In genomic region chr9:103092248-103092647, GRCm38 (mm10) we compare ENCODE assay signal across 8 mouse cellular contexts. TPM values are rescaled to one million over a fixed set of nuclear protein-coding genes. Genes with fewer than 3 reads are reported as not detected.
DNase-seq lines count a peak whose midpoint lies in the region; ATAC-seq and TF ChIP-seq lines count a peak whose summit lies in the region.

No protein-coding gene starts in this region.

- peak; percentile 63 for TF ChIP-seq POLR2A in cerebellum, adult 2 months (IDR thresholded peaks at IDR 0.05; ENCODE audit: borderline replicate concordance, insufficient read depth, low read length)

- peak; percentile 55 for DNase-seq in MN1 (ENCODE audit: low spot score)
- peak; percentile 84 to 90 for DNase-seq in cerebellum, adult 2 months
- DNase-seq in heart, postnatal 36 days: peak; percentile 81 to 83
- peak; percentile 38 to 78 for DNase-seq in layer of hippocampus, adult 8-10 months (ENCODE audit: low spot score in 2 of 2)
- DNase-seq in ovary, adult 18-20 months (ENCODE audit: low spot score): peak; percentile 45
- DNase-seq in thymus, postnatal 14 days: peak; percentile 63

- TF ChIP-seq CTCF in cerebellum, adult 2 months (IDR thresholded peaks at IDR 0.05; ENCODE audit: borderline replicate concordance, insufficient read depth, low read depth, low read length): peak; percentile 88

- H3K9me3 ChIP-seq in forebrain, embryonic 15.5 days: no peaks in the 10 kb centered on the region
- H3K9me3 ChIP-seq in lung, embryonic 16.5 days (ENCODE audit: control insufficient read depth, low read length): no peaks in the 10 kb centered on the region

- intact Hi-C loops in heart, postnatal 36 days (cut with DNase I): loop anchor here (1.0 to 5.0 kb wide), 4 partner anchors 79 to 211 kb away; no protein-coding TSS in a partner anchor

- H3K4me1 ChIP-seq in cerebellum, adult 2 months (ENCODE audit: control insufficient read depth, insufficient read depth, low read length): peaks cover 21% of the 10 kb centered on the region; the same call in 1 of the 2 replicates
- peaks cover 6% of the 10 kb centered on the region for H3K4me1 ChIP-seq in forebrain, embryonic 15.5 days
- H3K4me1 ChIP-seq in lung, embryonic 16.5 days (replicated peaks; ENCODE audit: control insufficient read depth, insufficient read depth, low read length): peaks cover 14% of the 10 kb centered on the region; the same call in 1 of the 2 replicates

- peak overlapping the region; percentile 95 for H3K4me2 ChIP-seq in forebrain, embryonic 15.5 days (replicated peaks)
- H3K4me2 ChIP-seq in lung, embryonic 16.5 days (ENCODE audit: low read depth, low read length): peak overlapping the region; percentile 74

- no peaks in the 10 kb centered on the region for H3K36me3 ChIP-seq in forebrain, embryonic 15.5 days
- H3K36me3 ChIP-seq in lung, embryonic 16.5 days (ENCODE audit: control insufficient read depth, insufficient read depth, low read length): no peaks in the 10 kb centered on the region

- H3K4me3 ChIP-seq in cerebellum, adult 2 months (replicated peaks; ENCODE audit: insufficient read depth, low read depth, low read length): peak overlapping the region; percentile 82
- H3K4me3 ChIP-seq in forebrain, embryonic 15.5 days: peak overlapping the region; percentile 52
- H3K4me3 ChIP-seq in lung, embryonic 16.5 days (ENCODE audit: low read length): peak overlapping the region; percentile 44

- under 1% methylated on average over 19 of the region's 19 CpGs for WGBS in cerebellum, adult 2 months
- under 1% methylated on average over 19 of the region's 19 CpGs for WGBS in forebrain, embryonic 15.5 days
- 1% methylated on average over 19 of the region's 19 CpGs for WGBS in lung, embryonic 16.5 days

- H3K27ac ChIP-seq in cerebellum, adult 2 months (ENCODE audit: insufficient read depth, low read length): peak overlapping the region; percentile 75
- H3K27ac ChIP-seq in forebrain, embryonic 15.5 days (replicated peaks): no peak overlapping the region
- no peak overlapping the region for H3K27ac ChIP-seq in lung, embryonic 16.5 days (ENCODE audit: low read length)

- ATAC-seq in forebrain, embryonic 15.5 days (replicated peaks): peak; percentile 91
- peak; percentile 91 for ATAC-seq in lung, embryonic 16.5 days (ENCODE audit: low read depth)

- H3K9ac ChIP-seq in forebrain, embryonic 15.5 days (replicated peaks): peak overlapping the region; percentile 64
- peak overlapping the region; percentile 65 for H3K9ac ChIP-seq in lung, embryonic 16.5 days (ENCODE audit: low read length)

- H3K27me3 ChIP-seq in cerebellum, adult 2 months (ENCODE audit: control insufficient read depth, insufficient read depth, low read length): no peaks in the 10 kb centered on the region
- H3K27me3 ChIP-seq in forebrain, embryonic 15.5 days: no peaks in the 10 kb centered on the region
- no peaks in the 10 kb centered on the region for H3K27me3 ChIP-seq in lung, embryonic 16.5 days (ENCODE audit: control insufficient read depth, insufficient read depth, low read depth, low read length)

RNA-seq across cellular contexts. Expression of gene Rab6b, which starts 19.3 kb away (rescaled TPM):
- polyA plus RNA-seq in cerebellum, adult 2 months (2012; rRNA removed): 188 and 199 TPM in 2 replicates
- polyA plus RNA-seq in forebrain, embryonic 15.5 days (2015; fragmentation: Nextera tagmentation; extraction: Ambion mirVana): 62.3 and 63.3 TPM in 2 replicates
- total RNA-seq in heart, postnatal 36 days (2021): 1 to 10 TPM; 1.1 to 1.4 TPM
- 100 to 1,000 TPM; 390 to 451 (median 427) TPM for total RNA-seq in layer of hippocampus, adult 8-10 months (2022)
- 3.3 and 3.6 TPM in 2 replicates for polyA plus RNA-seq in lung, embryonic 16.5 days (2015; fragmentation: Nextera tagmentation; extraction: Ambion mirVana)

Comparison
In these comparisons a context has a peak if more than half of its experiments do, and no peak if none do; other contexts are left out.
1. RNA of gene Rab6b, which starts 19.3 kb away (polyA plus RNA-seq): 188 to 199 TPM in cerebellum, adult 2 months and 62.3 to 63.3 TPM in forebrain, embryonic 15.5 days; 3.3 to 3.6 TPM in lung, embryonic 16.5 days; every median in the first group is over 10 times any median in the second.
2. Peak in every context shown above with its lines, with median percentiles within 50 percentile points of each other: DNase-seq and H3K4me3 ChIP-seq.